Mouse (Mus musculus) limb, embryonic 13.5 days (tissue): ENCODE measurements at regions not wholly inside any gene's neighbourhood (a gene's known extent, or its start where the extent isn't known, plus 50 kb on each side); places are given as distances from the start of the nearest gene placed in this dataset.

ENCODE experiments used
- ATAC-seq: fragments of 200-750 bp; cut with Nextera tagmentation; 2 replicates; pipeline ENCODE4 v1.8.0; 2017; ENCODE audit warnings: low read depth, moderate number of reproducible peaks, moderate TSS enrichment; ENCODE audit not compliant: low FRiP score
- H3K27ac ChIP-seq: fragments of 300-500 bp; sonication (generic); 2 replicates; pipeline ENCODE4 v1.5.1; 2015; ENCODE audit warnings: inconsistent platforms, mild to moderate bottlenecking, moderate library complexity
- H3K27me3 ChIP-seq: fragments of 300-500 bp; sonication (generic); 2 replicates; pipeline ENCODE4 v1.6.1; 2015; ENCODE audit warnings: mild to moderate bottlenecking, inconsistent platforms
- H3K36me3 ChIP-seq: fragments of 300-500 bp; sonication (generic); 2 replicates; pipeline ENCODE4 v1.6.1; 2015; ENCODE audit warnings: inconsistent platforms, mild to moderate bottlenecking, moderate library complexity
- H3K4me1 ChIP-seq: fragments of 300-500 bp; sonication (generic); 2 replicates; pipeline ENCODE4 v1.6.1; 2015; ENCODE audit warnings: inconsistent platforms
- H3K4me2 ChIP-seq: fragments of 300-500 bp; sonication (generic); replicated peaks from 2 replicates; pipeline ENCODE4 v1.6.1; 2015; ENCODE audit warnings: inconsistent platforms, mild to moderate bottlenecking, moderate library complexity
- H3K4me3 ChIP-seq: fragments of 300-500 bp; sonication (generic); 2 replicates; pipeline ENCODE4 v1.5.1; 2015; ENCODE audit warnings: moderate library complexity, mild to moderate bottlenecking, inconsistent platforms
- H3K9ac ChIP-seq: fragments of 300-500 bp; sonication (generic); 2 replicates; pipeline ENCODE4 v1.6.1; 2015; ENCODE audit warnings: mild to moderate bottlenecking, inconsistent platforms
- H3K9me3 ChIP-seq: fragments of 300-500 bp; sonication (generic); 2 replicates; pipeline ENCODE4 v1.6.1; 2016; ENCODE audit warnings: inconsistent platforms
- WGBS: fragments of 180-500 bp; shearing (Covaris S2); methylation state at CpG from one replicate; pipeline ENCODE4 v1.1.7; 2015; 5-methylcytosine and 5-hydroxymethylcytosine counted together

DNA sequence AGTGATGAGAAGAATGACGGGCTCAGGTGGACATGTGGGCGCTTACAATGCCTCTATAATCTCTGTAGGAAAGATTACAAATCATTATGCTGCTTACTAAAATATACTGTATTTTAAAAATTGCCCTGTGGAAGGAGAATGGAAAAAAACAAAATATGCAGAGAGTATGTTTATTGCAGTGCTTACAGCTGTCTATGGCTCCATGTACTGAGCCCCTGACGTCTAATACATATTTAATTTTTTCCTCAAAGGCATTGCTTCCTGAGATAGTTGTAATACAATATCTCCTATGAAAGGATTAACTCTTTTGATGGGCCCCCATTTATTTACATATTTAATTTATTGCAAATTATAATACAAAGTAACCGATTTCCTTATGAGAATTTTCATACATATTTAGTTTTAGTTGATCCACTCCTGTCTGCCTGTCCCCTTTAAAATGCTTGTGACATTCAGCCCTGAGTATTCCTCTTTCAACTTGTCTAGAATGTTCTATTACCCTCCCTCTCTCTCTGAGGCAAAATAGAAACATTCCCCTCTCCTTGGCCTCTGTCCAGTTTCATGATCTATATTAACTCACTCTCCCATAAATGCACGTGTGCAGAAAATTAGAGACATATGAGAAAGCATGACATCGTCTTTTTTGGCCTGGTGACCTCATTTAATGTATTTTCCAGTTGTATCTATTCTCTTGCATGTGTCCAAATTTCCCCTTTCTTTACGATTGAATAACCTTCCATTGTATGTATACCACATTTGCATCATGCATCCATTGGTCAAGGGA is 273.1 kb upstream of the Mmadhc start:
- no peak for ATAC-seq
- H3K4me1 ChIP-seq, result peaks cover 12% of the 10 kb centered on the region
- H3K27me3 ChIP-seq, result no peaks in the 10 kb centered on the region
- no peaks in the 10 kb centered on the region for H3K9me3 ChIP-seq
- 58% methylated on average over 7 of the region's 7 CpGs for WGBS
- H3K4me2 ChIP-seq, result no peak overlapping the region
- H3K9ac ChIP-seq, result no peak overlapping the region
- no peaks in the 10 kb centered on the region for H3K36me3 ChIP-seq
- H3K4me3 ChIP-seq, result no peak overlapping the region
- no peak overlapping the region for H3K27ac ChIP-seq

- Histone ChIP-seq H3K9ac (no peak overlapping the region), H3K9me3 (no peaks in the 10 kb centered on the region), H3K36me3 (no peaks in the 10 kb centered on the region), H3K4me3 (no peak overlapping the region), H3K4me1 (peaks cover 12% of the 10 kb centered on the region), H3K27ac (no peak overlapping the region), H3K4me2 (no peak overlapping the region), H3K27me3 (no peaks in the 10 kb centered on the region)
- no peak for ATAC-seq
- WGBS, result 76% methylated on average over 8 of the region's 8 CpGs
Observed at GRCm38 (mm10) chr2:50568777-50569501, 272.3 kb upstream of the Mmadhc start.

DNA sequence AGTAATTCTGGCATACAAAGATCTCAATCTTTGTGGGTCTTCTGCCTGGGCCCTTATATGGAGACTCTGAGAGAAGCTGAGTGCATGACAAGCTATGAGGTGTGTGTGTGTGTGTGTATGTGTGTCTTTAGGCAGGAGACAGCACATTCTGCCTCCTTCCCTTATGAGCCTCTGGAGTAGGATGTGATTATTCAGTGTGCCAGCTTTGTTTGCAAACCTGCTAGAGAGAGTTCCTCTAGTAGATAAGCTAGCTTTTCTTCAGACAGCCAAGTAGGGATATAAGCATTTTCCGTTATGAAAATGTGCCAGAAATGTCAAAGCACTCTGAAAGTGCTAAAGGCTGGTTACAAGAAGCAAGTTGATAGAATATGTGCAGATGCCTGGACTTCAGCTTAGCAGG is 270.9 kb upstream of the Mmadhc start:
- H3K9me3 ChIP-seq, result no peaks in the 10 kb centered on the region
- no peak overlapping the region for H3K4me2 ChIP-seq
- H3K4me1 ChIP-seq, result peaks cover 6% of the 10 kb centered on the region
- H3K9ac ChIP-seq, result no peak overlapping the region
- no peak overlapping the region for H3K27ac ChIP-seq
- WGBS, result 79% methylated on average over 1 of the region's 1 CpGs
- H3K4me3 ChIP-seq, result no peak overlapping the region
- H3K36me3 ChIP-seq, result no peaks in the 10 kb centered on the region
- ATAC-seq, result no peak
- no peaks in the 10 kb centered on the region for H3K27me3 ChIP-seq

GRCm38 (mm10) chr2:50554031-50554430 is 257.4 kb upstream of the Mmadhc start:
- H3K36me3 ChIP-seq, result no peaks in the 10 kb centered on the region
- no peak overlapping the region for H3K4me3 ChIP-seq
- no peaks in the 10 kb centered on the region for H3K9me3 ChIP-seq
- ATAC-seq, result no peak
- H3K27me3 ChIP-seq, result no peaks in the 10 kb centered on the region
- H3K4me2 ChIP-seq, result no peak overlapping the region
- 0 out of 2 replicates have a peak, but pooled peaks cover 6% of the 10 kb centered on the region for H3K4me1 ChIP-seq
- no peak overlapping the region for H3K27ac ChIP-seq
- H3K9ac ChIP-seq, result no peak overlapping the region

- Histone ChIP-seq H3K27me3 (no peaks in the 10 kb centered on the region), H3K9ac (no peak overlapping the region), H3K27ac (no peak overlapping the region), H3K36me3 (no peaks in the 10 kb centered on the region), H3K4me1 (0 out of 2 replicates have a peak, but pooled peaks cover 6% of the 10 kb centered on the region), H3K9me3 (no peaks in the 10 kb centered on the region), H3K4me3 (no peak overlapping the region), H3K4me2 (no peak overlapping the region)
- WGBS, result 88% methylated on average over 2 of the region's 2 CpGs
- no peak for ATAC-seq
Observed at GRCm38 (mm10) chr2:50552437-50552836, 255.8 kb upstream of the Mmadhc start.

DNA sequence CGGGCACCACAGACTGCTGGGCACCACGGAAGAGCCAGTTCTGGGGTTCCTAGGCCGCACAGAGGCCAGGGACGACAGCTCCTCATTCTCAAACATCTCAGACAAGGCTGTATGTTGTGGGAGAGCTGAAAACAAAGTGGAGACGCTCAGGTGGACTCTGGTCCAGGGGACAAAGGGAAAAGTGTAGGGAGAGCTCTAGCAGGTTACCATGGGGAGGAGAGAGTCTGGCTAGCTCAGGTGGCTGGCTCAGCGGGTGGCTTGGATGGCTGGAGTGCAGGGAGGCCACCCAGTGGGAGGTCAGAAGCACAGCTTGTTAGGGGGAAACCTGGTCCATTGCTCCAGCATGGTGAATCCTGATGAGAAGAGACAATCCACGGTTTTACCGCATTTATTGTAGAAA is 253.3 kb upstream of the Mmadhc start:
- no peak overlapping the region for H3K27ac ChIP-seq
- H3K4me3 ChIP-seq, result no peak overlapping the region
- no peaks in the 10 kb centered on the region for H3K36me3 ChIP-seq
- H3K4me2 ChIP-seq, result no peak overlapping the region
- WGBS, result 82% methylated on average over 8 of the region's 8 CpGs
- H3K9me3 ChIP-seq, result no peaks in the 10 kb centered on the region
- no peaks in the 10 kb centered on the region for H3K27me3 ChIP-seq
- 0 out of 2 replicates have a peak, but pooled peaks cover 6% of the 10 kb centered on the region for H3K4me1 ChIP-seq
- H3K9ac ChIP-seq, result no peak overlapping the region
- no peak for ATAC-seq

GRCm38 (mm10) chr2:50539741-50540441 is 243.3 kb upstream of the Mmadhc start:
- Histone ChIP-seq H3K9me3 (no peaks in the 10 kb centered on the region; the same call in 1 of the 2 replicates), H3K9ac (no peak overlapping the region), H3K27me3 (no peaks in the 10 kb centered on the region), H3K4me2 (no peak overlapping the region), H3K4me1 (peaks cover 19% of the 10 kb centered on the region), H3K4me3 (no peak overlapping the region), H3K27ac (no peak overlapping the region), H3K36me3 (no peaks in the 10 kb centered on the region)
- no peak; the same call in 1 of the 2 replicates for ATAC-seq
- 38% methylated on average over 2 of the region's 2 CpGs for WGBS

- no peak for ATAC-seq
- Histone ChIP-seq H3K4me1 (peaks cover 19% of the 10 kb centered on the region), H3K4me3 (no peak overlapping the region), H3K36me3 (no peaks in the 10 kb centered on the region), H3K9ac (no peak overlapping the region), H3K27ac (no peak overlapping the region), H3K9me3 (no peaks in the 10 kb centered on the region; the same call in 1 of the 2 replicates), H3K27me3 (no peaks in the 10 kb centered on the region), H3K4me2 (no peak overlapping the region)
- WGBS, result 11% methylated on average over 5 of the region's 5 CpGs
Observed at GRCm38 (mm10) chr2:50538068-50538467, 241.5 kb upstream of the Mmadhc start.

GRCm38 (mm10) chr2:50535085-50535878 is 238.7 kb upstream of the Mmadhc start:
- H3K36me3 ChIP-seq, result no peaks in the 10 kb centered on the region
- H3K27me3 ChIP-seq, result no peaks in the 10 kb centered on the region
- ATAC-seq, result no peak
- H3K4me1 ChIP-seq, result peaks cover 17% of the 10 kb centered on the region
- H3K4me3 ChIP-seq, result no peak overlapping the region
- WGBS, result 86% methylated on average over 4 of the region's 4 CpGs
- no peak overlapping the region for H3K27ac ChIP-seq
- H3K9me3 ChIP-seq, result no peaks in the 10 kb centered on the region
- H3K9ac ChIP-seq, result no peak overlapping the region
- H3K4me2 ChIP-seq, result no peak overlapping the region

DNA sequence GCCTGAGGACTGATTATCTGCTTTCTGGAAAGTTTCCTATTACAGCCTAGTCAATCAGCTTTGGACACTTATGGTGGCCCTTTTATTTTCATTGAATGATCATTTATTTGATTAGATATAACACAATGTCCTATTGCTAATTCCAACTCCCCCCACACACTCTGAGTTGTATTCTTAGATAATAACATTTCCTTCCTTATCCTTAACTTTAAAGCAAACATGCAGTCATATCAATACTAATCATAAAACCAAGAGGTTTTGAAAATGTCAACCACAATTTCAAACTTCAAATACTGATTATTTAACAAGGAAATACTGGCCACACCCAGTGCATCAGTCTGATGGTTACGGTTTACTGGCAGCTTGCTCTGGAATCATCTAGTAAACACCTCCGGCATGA is 237.1 kb upstream of the Mmadhc start:
- no peak for ATAC-seq
- peaks cover 7% of the 10 kb centered on the region for H3K4me1 ChIP-seq
- no peak overlapping the region for H3K9ac ChIP-seq
- no peak overlapping the region for H3K4me3 ChIP-seq
- no peaks in the 10 kb centered on the region for H3K9me3 ChIP-seq
- WGBS, result 88% methylated on average over 2 of the region's 2 CpGs
- H3K36me3 ChIP-seq, result no peaks in the 10 kb centered on the region
- H3K27me3 ChIP-seq, result no peaks in the 10 kb centered on the region
- no peak overlapping the region for H3K4me2 ChIP-seq
- H3K27ac ChIP-seq, result no peak overlapping the region

GRCm38 (mm10) chr2:50527425-50527824 is 230.8 kb upstream of the Mmadhc start:
- Histone ChIP-seq H3K9ac (no peak overlapping the region), H3K27me3 (no peaks in the 10 kb centered on the region), H3K9me3 (no peaks in the 10 kb centered on the region), H3K4me1 (no peaks in the 10 kb centered on the region), H3K36me3 (no peaks in the 10 kb centered on the region), H3K27ac (no peak overlapping the region), H3K4me3 (no peak overlapping the region), H3K4me2 (no peak overlapping the region)
- no peak for ATAC-seq
